Mouse (Mus musculus): ENCODE results near the gene Chit1.

Gene Chit1

GRCm38 (mm10) chr1:134110979-134111378 is at the start of gene Chit1:
Gene Chit1 (plus strand): TSS chr1:134111242.
- DNase-seq (ENCODE audit: low spot score in 2 of 2) = no peak

GRCm38 (mm10) chr1:134061915-134062314 is 49.1 kb upstream of the Chit1 start:
- no peak for DNase-seq (ENCODE audit: low spot score in 2 of 2)

- DNase-seq (ENCODE audit: low spot score in 2 of 2) = no peak
Measured at GRCm38 (mm10) chr1:134062411-134063085, 48.5 kb upstream of the Chit1 start.

- DNase-seq (ENCODE audit: low spot score in 2 of 2) = peak; percentile 67 to 68
Measured at GRCm38 (mm10) chr1:134063086-134063772, 47.8 kb upstream of the Chit1 start.

GRCm38 (mm10) chr1:134063773-134064125 is 47.3 kb upstream of the Chit1 start:
- peak; percentile 58 to 72 for DNase-seq (ENCODE audit: low spot score in 2 of 2)

GRCm38 (mm10) chr1:134064296-134064831 is 46.7 kb upstream of the Chit1 start:
- no peak for DNase-seq (ENCODE audit: low spot score in 2 of 2)

- peak; percentile 67 to 81 for DNase-seq (ENCODE audit: low spot score in 2 of 2)
Measured at GRCm38 (mm10) chr1:134065241-134065809, 45.7 kb upstream of the Chit1 start.

- DNase-seq (ENCODE audit: low spot score in 2 of 2) = no peak
Measured at GRCm38 (mm10) chr1:134066554-134066953, 44.5 kb upstream of the Chit1 start.

- DNase-seq (ENCODE audit: low spot score in 2 of 2) = peak in 1 of 2 experiments; percentile 58
Measured at GRCm38 (mm10) chr1:134067143-134067619, 43.9 kb upstream of the Chit1 start.

GRCm38 (mm10) chr1:134070099-134070669 is 40.9 kb upstream of the Chit1 start:
- DNase-seq (ENCODE audit: low spot score in 2 of 2) = no peak

- DNase-seq (ENCODE audit: low spot score in 2 of 2) = no peak
Measured at GRCm38 (mm10) chr1:134071411-134072018, 39.5 kb upstream of the Chit1 start.

GRCm38 (mm10) chr1:134073061-134073564 is 37.9 kb upstream of the Chit1 start:
- no peak for DNase-seq (ENCODE audit: low spot score in 2 of 2)

GRCm38 (mm10) chr1:134073658-134074057 is 37.4 kb upstream of the Chit1 start:
- DNase-seq (ENCODE audit: low spot score in 2 of 2) = no peak

- no peak for DNase-seq (ENCODE audit: low spot score in 2 of 2)
Measured at GRCm38 (mm10) chr1:134074184-134074583, 36.9 kb upstream of the Chit1 start.

- no peak for DNase-seq (ENCODE audit: low spot score in 2 of 2)
Measured at GRCm38 (mm10) chr1:134074606-134075005, 36.4 kb upstream of the Chit1 start.

- no peak for DNase-seq (ENCODE audit: low spot score in 2 of 2)
Measured at GRCm38 (mm10) chr1:134075532-134075931, 35.5 kb upstream of the Chit1 start.

- DNase-seq (ENCODE audit: low spot score in 2 of 2) = no peak
Measured at GRCm38 (mm10) chr1:134076789-134077188, 34.3 kb upstream of the Chit1 start.

GRCm38 (mm10) chr1:134077389-134078060 is 33.5 kb upstream of the Chit1 start:
- peak in 1 of 2 experiments; percentile 68 for DNase-seq (ENCODE audit: low spot score in 2 of 2)

GRCm38 (mm10) chr1:134078061-134078795 is 32.8 kb upstream of the Chit1 start:
- no peak for DNase-seq (ENCODE audit: low spot score in 2 of 2)

- DNase-seq (ENCODE audit: low spot score in 2 of 2) = peak; percentile 98 to 99
Measured at GRCm38 (mm10) chr1:134078802-134079476, 32.1 kb upstream of the Chit1 start, which contains the start of gene Btg2. Gene Btg2 (minus strand): TSS chr1:134079120.
